Mouse (Mus musculus) stomach, embryonic 14.5 days (tissue): Measurements from ENCODE around the gene Morn3. TPM values are rescaled to one million over a fixed set of nuclear protein-coding genes. Genes with fewer than 3 reads are reported as not detected.

Experiments used
- ATAC-seq: fragments of 200-750 bp; cut with Nextera tagmentation; 2 replicates; pipeline ENCODE4 v1.8.0; 2017; ENCODE audit warnings: low read depth, moderate TSS enrichment; ENCODE audit not compliant: insufficient number of reproducible peaks, insufficient read depth, low FRiP score
- H3K27ac ChIP-seq: fragments of 300-500 bp; sonication (generic); 2 replicates; pipeline ENCODE4 v1.5.1; 2014; ENCODE audit warnings: mild to moderate bottlenecking, low read length, moderate library complexity, mixed read lengths
- H3K27me3 ChIP-seq: fragments of 300-500 bp; sonication (generic); 2 replicates; pipeline ENCODE4 v1.6.1; 2014; ENCODE audit warnings: low read length, control low read depth, mixed read lengths; ENCODE audit not compliant: control insufficient read depth, insufficient read depth
- H3K36me3 ChIP-seq: fragments of 300-500 bp; sonication (generic); 2 replicates; pipeline ENCODE4 v1.6.1; 2014; ENCODE audit warnings: mild to moderate bottlenecking, control low read depth, low read length, moderate library complexity, mixed read lengths; ENCODE audit not compliant: control insufficient read depth, insufficient read depth
- H3K4me1 ChIP-seq: fragments of 300-500 bp; sonication (generic); 2 replicates; pipeline ENCODE4 v1.6.1; 2014; ENCODE audit warnings: low read length, control low read depth, mixed read lengths; ENCODE audit not compliant: control insufficient read depth, insufficient read depth
- H3K4me2 ChIP-seq: fragments of 300-500 bp; sonication (generic); replicated peaks from 2 replicates; pipeline ENCODE4 v1.6.1; 2014; ENCODE audit warnings: low read depth, low read length, control low read depth
- H3K4me3 ChIP-seq: fragments of 300-500 bp; sonication (generic); 2 replicates; pipeline ENCODE4 v1.5.1; 2014; ENCODE audit warnings: low read depth, low read length, control low read depth
- H3K9ac ChIP-seq: fragments of 300-500 bp; sonication (generic); replicated peaks from 2 replicates; pipeline ENCODE4 v1.6.1; 2014; ENCODE audit warnings: low read depth, mild to moderate bottlenecking, control low read depth, low read length, moderate library complexity, mixed read lengths
- H3K9me3 ChIP-seq: fragments of 300-500 bp; sonication (generic); 2 replicates; pipeline ENCODE4 v1.6.1; 2016; ENCODE audit warnings: low read depth, low read length, control low read depth; ENCODE audit not compliant: control insufficient read depth
- WGBS: fragments of 180-500 bp; shearing (Covaris S2); extraction: QIAGEN DNeasy Blood & Tissue Kit; methylation state at CpG from one replicate; pipeline ENCODE4 v1.1.7; 2014; 5-methylcytosine and 5-hydroxymethylcytosine counted together
- polyA plus RNA-seq: library from polyadenylated mRNA; unstranded; fragments of >200 nt; fragmentation: Nextera tagmentation; extraction: Ambion mirVana; gene quantifications from 2 replicates; pipeline ENCODE4 v1.2.1, GENCODE M21; 2014

Gene Morn3
- polyA plus RNA-seq, 1 experiment from 2014 or later, result not detected

- Histone ChIP-seq H3K9ac (no peak overlapping the region), H3K36me3 (no peaks in the 10 kb centered on the region), H3K27ac (no peak overlapping the region), H3K27me3 (no peaks in the 10 kb centered on the region), H3K4me2 (no peak overlapping the region), H3K4me1 (peaks cover 16% of the 10 kb centered on the region; the same call in 1 of the 2 replicates), H3K9me3 (no peaks in the 10 kb centered on the region), H3K4me3 (no peak overlapping the region)
- WGBS, result 58% methylated on average over 9 of the region's 9 CpGs
- no peak for ATAC-seq
These were observed 33.1 kb downstream of the Morn3 start for GRCm38 (mm10) chr5:123013599-123014315.

GRCm38 (mm10) chr5:123011705-123012104, 35.1 kb downstream of the Morn3 start:
- H3K4me2 ChIP-seq, result no peak overlapping the region
- 93% methylated on average over 9 of the region's 9 CpGs for WGBS
- H3K27me3 ChIP-seq, result no peaks in the 10 kb centered on the region
- no peaks in the 10 kb centered on the region for H3K9me3 ChIP-seq
- no peaks in the 10 kb centered on the region for H3K36me3 ChIP-seq
- no peak for ATAC-seq
- no peak overlapping the region for H3K27ac ChIP-seq
- no peak overlapping the region for H3K9ac ChIP-seq
- H3K4me1 ChIP-seq, result peaks cover 16% of the 10 kb centered on the region; the same call in 1 of the 2 replicates
- no peak overlapping the region for H3K4me3 ChIP-seq

- Histone ChIP-seq H3K9me3 (no peaks in the 10 kb centered on the region), H3K4me2 (no peak overlapping the region), H3K4me1 (peaks cover 10% of the 10 kb centered on the region; the same call in 1 of the 2 replicates), H3K36me3 (no peaks in the 10 kb centered on the region), H3K27me3 (no peaks in the 10 kb centered on the region), H3K4me3 (no peak overlapping the region), H3K27ac (no peak overlapping the region), H3K9ac (no peak overlapping the region)
- ATAC-seq, result no peak
- WGBS, result 93% methylated on average over 6 of the region's 6 CpGs
These were observed 36.0 kb downstream of the Morn3 start for GRCm38 (mm10) chr5:123010806-123011205.

- H3K36me3 ChIP-seq, result no peaks in the 10 kb centered on the region
- no peak for ATAC-seq
- no peak overlapping the region for H3K4me3 ChIP-seq
- H3K4me1 ChIP-seq, result peaks cover 8% of the 10 kb centered on the region; the same call in 1 of the 2 replicates
- H3K27me3 ChIP-seq, result no peaks in the 10 kb centered on the region
- H3K9me3 ChIP-seq, result no peaks in the 10 kb centered on the region
- no peak overlapping the region for H3K9ac ChIP-seq
- no peak overlapping the region for H3K4me2 ChIP-seq
- no peak overlapping the region for H3K27ac ChIP-seq
- 51% methylated on average over 11 of the region's 11 CpGs for WGBS
These were observed 36.9 kb downstream of the Morn3 start for GRCm38 (mm10) chr5:123009873-123010272.

DNA sequence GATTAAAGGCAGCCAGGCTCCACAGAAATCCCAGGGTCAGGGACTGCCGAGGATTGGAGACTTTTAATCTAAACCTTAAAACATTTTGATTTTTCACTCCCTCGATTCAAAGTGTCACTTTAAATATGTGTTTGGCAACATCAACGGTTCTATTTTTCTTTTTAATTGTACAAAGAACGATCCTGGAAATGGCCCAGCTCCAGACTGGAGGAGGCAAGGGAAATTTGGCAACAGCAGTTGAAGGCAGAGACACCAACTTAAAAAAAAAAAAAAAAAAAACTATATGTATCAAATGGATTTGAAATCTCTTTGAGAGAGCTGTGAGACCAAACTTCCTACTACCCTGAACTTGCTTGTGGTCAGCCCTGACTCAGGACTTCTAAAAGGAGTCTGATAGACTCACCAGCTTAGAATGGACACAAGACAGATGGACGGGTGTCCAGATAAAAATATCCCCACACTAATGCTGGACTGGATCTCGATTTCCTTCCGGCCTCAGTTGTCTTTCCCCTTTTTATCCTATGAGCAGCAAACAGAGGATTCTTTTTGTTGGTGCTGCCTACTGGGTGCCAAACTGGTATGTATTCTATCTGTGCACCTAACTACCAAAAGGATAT, 37.8 kb downstream of the Morn3 start:
- no peak overlapping the region for H3K4me2 ChIP-seq
- H3K9ac ChIP-seq, result no peak overlapping the region
- H3K36me3 ChIP-seq, result no peaks in the 10 kb centered on the region
- WGBS, result 61% methylated on average over 7 of the region's 7 CpGs
- no peaks in the 10 kb centered on the region for H3K9me3 ChIP-seq
- peaks cover 3% of the 10 kb centered on the region; the same call in 1 of the 2 replicates for H3K4me1 ChIP-seq
- no peak overlapping the region for H3K27ac ChIP-seq
- no peaks in the 10 kb centered on the region for H3K27me3 ChIP-seq
- no peak overlapping the region for H3K4me3 ChIP-seq
- no peak for ATAC-seq

GRCm38 (mm10) chr5:123005716-123006592, 40.9 kb downstream of the Morn3 start:
- H3K36me3 ChIP-seq, result no peaks in the 10 kb centered on the region
- H3K9me3 ChIP-seq, result no peaks in the 10 kb centered on the region
- no peaks in the 10 kb centered on the region for H3K27me3 ChIP-seq
- no peak overlapping the region for H3K4me3 ChIP-seq
- ATAC-seq, result no peak
- no peak overlapping the region for H3K27ac ChIP-seq
- H3K9ac ChIP-seq, result no peak overlapping the region
- no peaks in the 10 kb centered on the region for H3K4me1 ChIP-seq
- 59% methylated on average over 19 of the region's 19 CpGs for WGBS
- H3K4me2 ChIP-seq, result no peak overlapping the region

DNA sequence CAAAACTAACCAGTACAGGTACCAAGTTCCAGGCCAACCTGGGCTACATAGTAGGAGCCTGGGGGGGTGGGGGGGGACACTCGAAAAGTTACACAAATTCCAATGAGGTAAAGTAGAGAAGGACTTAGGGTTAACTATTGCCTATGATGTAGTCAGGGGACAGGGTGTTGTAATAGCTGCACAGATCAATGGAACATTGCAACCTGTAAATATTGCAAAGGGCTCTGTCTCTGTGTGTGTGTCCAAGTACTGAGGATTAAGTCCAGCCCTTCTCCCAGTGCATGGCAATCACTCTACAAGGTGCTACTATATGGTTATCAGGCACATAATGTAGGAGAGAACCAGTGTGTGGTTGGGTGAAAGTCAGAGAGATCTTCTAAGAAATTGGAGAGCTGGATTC, 45.9 kb downstream of the Morn3 start:
- H3K27me3 ChIP-seq, result no peaks in the 10 kb centered on the region
- no peak overlapping the region for H3K9ac ChIP-seq
- no peak for ATAC-seq
- H3K4me3 ChIP-seq, result no peak overlapping the region
- H3K27ac ChIP-seq, result no peak overlapping the region
- H3K4me2 ChIP-seq, result no peak overlapping the region
- no peaks in the 10 kb centered on the region for H3K4me1 ChIP-seq
- no peaks in the 10 kb centered on the region for H3K9me3 ChIP-seq
- 57% methylated on average over 1 of the region's 1 CpGs for WGBS
- H3K36me3 ChIP-seq, result no peaks in the 10 kb centered on the region
